16 mouse cellular contexts compared by ENCODE assay signal in genomic region chr8:126502722-126503121, GRCm38 (mm10). TPM values are rescaled to one million over a fixed set of nuclear protein-coding genes. Genes with fewer than 3 reads are reported as not detected.
A peak's percentile ranks its signal among the peaks of the same experiment; 100 is the strongest.
DNase-seq lines count a peak whose midpoint lies in the region; ATAC-seq and TF ChIP-seq lines count a peak whose summit lies in the region.
"Had no signal": no experiment of that assay in that cellular context is flagged by ENCODE, and none has a peak within 500 bp of the region (broad histone marks: within the 10 kb centered on the region; RNA-seq: fewer than 3 reads in every experiment).

No protein-coding gene starts in this region.

- in situ Hi-C loops in CH12.LX (cut with MboI; ENCODE audit: low pct_ligation_motif_present, low pct_unique_long_range_greater_than_20kb, low sequenced_read_pairs), result no loop called here

- dilution Hi-C loops in CH12.LX (cut with MboI; ENCODE audit: extremely low pct_ligation_motif_present, extremely low pct_unique_long_range_greater_than_20kb, low sequenced_read_pairs), result no loop called here

- WGBS in intestine, embryonic 15.5 days, result 40% methylated on average over 2 of the region's 2 CpGs
- WGBS in intestine, embryonic 16.5 days, result 45% methylated on average over 2 of the region's 2 CpGs
- 38% methylated on average over 2 of the region's 2 CpGs for WGBS in liver, embryonic 12.5 days (ENCODE audit: insufficient replicate concordance)

- intact Hi-C loops in left cerebral cortex, postnatal 4 days (cut with DNase I), result loop anchor here (10.0 kb wide), 1 partner anchor 242 kb away; no protein-coding TSS in a partner anchor

- TF ChIP-seq CTCF in CH12.LX (conservative IDR thresholded peaks at IDR 0.05 in 1 of 2, IDR thresholded peaks at IDR 0.05 in 1 of 2; ENCODE audit: low read depth in 2 of 2, low read length in 2 of 2), result no peak

- ATAC-seq in intestine, embryonic 15.5 days, result peak; percentile 62
- no peak for ATAC-seq in intestine, embryonic 16.5 days
- 0 out of 2 replicates have a peak, but pooled peaks have one; percentile 42 for ATAC-seq in liver, embryonic 12.5 days

- no peaks in the 10 kb centered on the region for H3K36me3 ChIP-seq in intestine, embryonic 15.5 days
- H3K36me3 ChIP-seq in intestine, embryonic 16.5 days (ENCODE audit: control insufficient read depth, insufficient read depth, low read length), result no peaks in the 10 kb centered on the region
- no peaks in the 10 kb centered on the region for H3K36me3 ChIP-seq in CH12.LX (replicated peaks in 1 of 2; ENCODE audit: control insufficient read depth in 1 of 2, insufficient read depth in 1 of 2, low read length in 1 of 2)
- H3K36me3 ChIP-seq in liver, embryonic 12.5 days, result no peaks in the 10 kb centered on the region
- H3K36me3 ChIP-seq: embryonic facial prominence, embryonic 13.5 days; limb, embryonic 13.5 days; lung, embryonic 15.5 days had no signal

- DNase-seq in A20 (ENCODE audit: low read depth, low spot score) (peak; percentile 38), CH12.LX (ENCODE audit: extremely low read depth) (peak; percentile 72)
- DNase-seq in left cerebral cortex, postnatal 4 days, result no peak
- DNase-seq in right cerebral cortex, adult 18-20 months, result no peak
- no peak for DNase-seq in urinary bladder, adult 2 months (ENCODE audit: low spot score)
- DNase-seq: cerebellum, postnatal 25 days; kidney, adult 18-20 months; layer of hippocampus, postnatal 36 days; thymus, postnatal 4 days had no signal

- no peak for TF ChIP-seq POLR2A in CH12.LX (IDR thresholded peaks at IDR 0.05; ENCODE audit: low read depth, low read length)

- no peak for TF ChIP-seq EP300 in CH12.LX (IDR thresholded peaks at IDR 0.05; ENCODE audit: low read length)

- no peak overlapping the region for H3K27ac ChIP-seq in intestine, embryonic 15.5 days
- no peak overlapping the region for H3K27ac ChIP-seq in intestine, embryonic 16.5 days (ENCODE audit: low read length)
- no peak overlapping the region for H3K27ac ChIP-seq in CH12.LX (ENCODE audit: insufficient read depth, low read depth)
- no peak overlapping the region for H3K27ac ChIP-seq in liver, embryonic 12.5 days
- H3K27ac ChIP-seq: embryonic facial prominence, embryonic 13.5 days; hindbrain, embryonic 14.5 days; limb, embryonic 13.5 days; lung, embryonic 15.5 days had no signal

- no peak overlapping the region for H3K9ac ChIP-seq in intestine, embryonic 15.5 days
- H3K9ac ChIP-seq in intestine, embryonic 16.5 days (ENCODE audit: low read depth, low read length), result no peak overlapping the region
- H3K9ac ChIP-seq in CH12.LX (ENCODE audit: insufficient read depth, low read depth), result no peak overlapping the region
- no peak overlapping the region for H3K9ac ChIP-seq in liver, embryonic 12.5 days
- H3K9ac ChIP-seq: embryonic facial prominence, embryonic 13.5 days; hindbrain, embryonic 14.5 days; limb, embryonic 13.5 days; lung, embryonic 15.5 days had no signal

- peaks cover 8% of the 10 kb centered on the region; the same call in 1 of the 2 replicates for H3K4me1 ChIP-seq in intestine, embryonic 15.5 days (replicated peaks)
- peaks cover 5% of the 10 kb centered on the region; the same call in 1 of the 2 replicates for H3K4me1 ChIP-seq in intestine, embryonic 16.5 days (ENCODE audit: control insufficient read depth, insufficient read depth, low read length)
- peaks cover 17 to 24% of the 10 kb centered on the region in 2 experiments for H3K4me1 ChIP-seq in CH12.LX (ENCODE audit: control insufficient read depth in 1 of 2, insufficient read depth in 2 of 2)
- peaks cover 5% of the 10 kb centered on the region for H3K4me1 ChIP-seq in liver, embryonic 12.5 days

- no peak overlapping the region for H3K4me2 ChIP-seq in intestine, embryonic 15.5 days (replicated peaks)
- H3K4me2 ChIP-seq in intestine, embryonic 16.5 days (ENCODE audit: low read depth, low read length), result no peak overlapping the region
- H3K4me2 ChIP-seq in CH12.LX (ENCODE audit: insufficient read depth, low read depth, poor library complexity, severe bottlenecking), result no peak overlapping the region
- H3K4me2 ChIP-seq in liver, embryonic 12.5 days, result no peak overlapping the region
- H3K4me2 ChIP-seq: embryonic facial prominence, embryonic 13.5 days; hindbrain, embryonic 14.5 days; limb, embryonic 13.5 days; lung, embryonic 15.5 days had no signal

- H3K4me3 ChIP-seq in intestine, embryonic 15.5 days (replicated peaks), result no peak overlapping the region
- H3K4me3 ChIP-seq in intestine, embryonic 16.5 days (ENCODE audit: low read length), result no peak overlapping the region
- H3K4me3 ChIP-seq in CH12.LX (replicated peaks in 1 of 3; ENCODE audit: low read depth in 2 of 3, low read length in 2 of 3, poor library complexity in 1 of 3), result no peak overlapping the region
- H3K4me3 ChIP-seq in liver, embryonic 12.5 days, result no peak overlapping the region
- H3K4me3 ChIP-seq: embryonic facial prominence, embryonic 13.5 days; limb, embryonic 13.5 days; lung, embryonic 15.5 days had no signal

- no peaks in the 10 kb centered on the region for H3K27me3 ChIP-seq in intestine, embryonic 15.5 days (replicated peaks)
- no peaks in the 10 kb centered on the region for H3K27me3 ChIP-seq in intestine, embryonic 16.5 days (replicated peaks; ENCODE audit: control insufficient read depth, insufficient read depth, low read length)
- H3K27me3 ChIP-seq in CH12.LX (replicated peaks), result no peaks in the 10 kb centered on the region
- H3K27me3 ChIP-seq in liver, embryonic 12.5 days (replicated peaks), result no peaks in the 10 kb centered on the region
- H3K27me3 ChIP-seq: embryonic facial prominence, embryonic 13.5 days; limb, embryonic 13.5 days; lung, embryonic 15.5 days had no signal

- no peaks in the 10 kb centered on the region for H3K9me3 ChIP-seq in intestine, embryonic 15.5 days
- H3K9me3 ChIP-seq in intestine, embryonic 16.5 days (ENCODE audit: control insufficient read depth, low read length), result no peaks in the 10 kb centered on the region; the same call in 1 of the 2 replicates
- peaks cover 6% of the 10 kb centered on the region for H3K9me3 ChIP-seq in CH12.LX (replicated peaks; ENCODE audit: low read length)
- no peaks in the 10 kb centered on the region for H3K9me3 ChIP-seq in liver, embryonic 12.5 days (replicated peaks)
- H3K9me3 ChIP-seq: embryonic facial prominence, embryonic 13.5 days; limb, embryonic 13.5 days; lung, embryonic 15.5 days had no signal

- TF ChIP-seq RAD21 in CH12.LX (IDR thresholded peaks at IDR 0.05; ENCODE audit: low read depth, low read length), result no peak

- no peaks in the 10 kb centered on the region for H3K79me2 ChIP-seq in CH12.LX (replicated peaks; ENCODE audit: control insufficient read depth, extremely low read depth, insufficient read depth, poor library complexity, severe bottlenecking)

TF ChIP-seq in CH12.LX, 34 proteins besides CTCF, POLR2A, EP300 and RAD21:
- no peak for TF ChIP-seq GABPA (IDR thresholded peaks at IDR 0.05; ENCODE audit: insufficient replicate concordance, low read depth, low read length)
- 0 out of 2 replicates have a peak, but pooled peaks have one; percentile 16 for TF ChIP-seq BHLHE40 (IDR thresholded peaks at IDR 0.05; ENCODE audit: low read depth, low read length)
- no peak for TF ChIP-seq ZKSCAN1 (IDR thresholded peaks at IDR 0.05; ENCODE audit: borderline replicate concordance, low read depth, low read length)
- no peak for TF ChIP-seq NRF1 (IDR thresholded peaks at IDR 0.05; ENCODE audit: low read depth, low read length)
- TF ChIP-seq KAT2A (IDR thresholded peaks at IDR 0.05; ENCODE audit: insufficient replicate concordance, low read length), result no peak
- 0 out of 2 replicates have a peak, but pooled peaks have one; percentile 15 for TF ChIP-seq MEF2A (IDR thresholded peaks at IDR 0.05; ENCODE audit: borderline replicate concordance, low read depth, low read length)
- no peak for TF ChIP-seq MAZ (IDR thresholded peaks at IDR 0.05; ENCODE audit: low read depth, low read length)
- TF ChIP-seq USF1 (IDR thresholded peaks at IDR 0.05; ENCODE audit: low read depth, low read length), result no peak
- TF ChIP-seq SMC3 (IDR thresholded peaks at IDR 0.05; ENCODE audit: low read depth, low read length), result no peak
- no peak for TF ChIP-seq CHD2 (IDR thresholded peaks at IDR 0.05; ENCODE audit: low read length)
- TF ChIP-seq MXI1 (IDR thresholded peaks at IDR 0.05; ENCODE audit: low read depth, low read length), result no peak
- no peak for TF ChIP-seq RCOR1 (conservative IDR thresholded peaks at IDR 0.05; ENCODE audit: low read depth, low read length)
- no peak for TF ChIP-seq USF2 (conservative IDR thresholded peaks at IDR 0.05; ENCODE audit: low read depth, low read length)
- TF ChIP-seq TCF12 (IDR thresholded peaks at IDR 0.05; ENCODE audit: low read depth, low read length), result no peak
- TF ChIP-seq ZMIZ1 (IDR thresholded peaks at IDR 0.05; ENCODE audit: low read depth, low read length), result no peak
- TF ChIP-seq JUN (IDR thresholded peaks at IDR 0.05; ENCODE audit: insufficient read depth, low read depth, low read length), result no peak

RNA-seq across cellular contexts. Expression of gene Tarbp1, which starts 27.9 kb away (rescaled TPM):
- polyA plus RNA-seq in intestine, embryonic 15.5 days (2015; fragmentation: Nextera tagmentation; extraction: Ambion mirVana), result 3.0 and 3.1 TPM in 2 replicates
- 1.6 and 1.9 TPM in 2 replicates for polyA plus RNA-seq in intestine, embryonic 16.5 days (2015; fragmentation: Nextera tagmentation; extraction: Ambion mirVana)
- total RNA-seq in CH12.LX (2012; rRNA removed) (10.4 and 11.5 TPM in 2 replicates), CH12.LX (2014; rRNA removed) (10.2 and 10.3 TPM in 2 replicates)
- 9.7 and 10.7 TPM in 2 replicates for polyA plus RNA-seq in CH12.LX (2012; ENCODE audit: insufficient read length, low read depth)
- 3.3 and 3.4 TPM in 2 replicates for polyA plus RNA-seq in liver, embryonic 12.5 days (2016; fragmentation: Nextera tagmentation; extraction: Ambion mirVana)
- total RNA-seq in left cerebral cortex, postnatal 4 days (2021), result 1 to 10 TPM; 4.8 to 4.9 TPM
- polyA plus RNA-seq in urinary bladder, adult 2 months (2012; rRNA removed), result 3.5 and 3.9 TPM in 2 replicates

Comparison
In these comparisons a context has a peak if more than half of its experiments do, and no peak if none do; other contexts are left out.
1. DNase-seq: peak in A20 (single experiment) and CH12.LX (single experiment); none in left cerebral cortex, postnatal 4 days (single experiment), right cerebral cortex, adult 18-20 months (single experiment) and urinary bladder, adult 2 months (single experiment).